Mouse (Mus musculus) embryonic facial prominence, embryonic 10.5 days (tissue): ENCODE measurements around the gene Ppp1r8. TPM values are rescaled to one million over a fixed set of nuclear protein-coding genes. Genes with fewer than 3 reads are reported as not detected.

Source experiments
- DNase-seq: peaks from one replicate; pipeline ENCODE4 v3.0.0-alpha.2; 2017; ENCODE audit warnings: low spot score
- H3K27ac ChIP-seq: fragments of 300-500 bp; sonication (generic); replicated peaks from 2 replicates; pipeline ENCODE4 v1.5.1; 2016; ENCODE audit warnings: mild to moderate bottlenecking
- H3K27me3 ChIP-seq: fragments of 300-500 bp; sonication (generic); replicated peaks from 2 replicates; pipeline ENCODE4 v1.6.1; 2016; ENCODE audit warnings: low read depth, mild to moderate bottlenecking; ENCODE audit not compliant: poor library complexity, severe bottlenecking
- H3K36me3 ChIP-seq: fragments of 300-500 bp; sonication (generic); replicated peaks from 2 replicates; pipeline ENCODE4 v1.6.1; 2016; ENCODE audit warnings: mild to moderate bottlenecking, moderate library complexity
- H3K4me1 ChIP-seq: fragments of 300-500 bp; sonication (generic); 2 replicates; pipeline ENCODE4 v1.6.1; 2016
- H3K4me3 ChIP-seq: fragments of 300-500 bp; sonication (generic); 2 replicates; pipeline ENCODE4 v1.5.1; 2016; ENCODE audit warnings: mild to moderate bottlenecking, moderate library complexity
- H3K9me3 ChIP-seq: fragments of 300-500 bp; sonication (generic); 2 replicates; pipeline ENCODE4 v1.6.1; 2016; ENCODE audit warnings: mild to moderate bottlenecking
- WGBS: fragments of 180-500 bp; shearing (Covaris S2); methylation state at CpG from one replicate; pipeline ENCODE4 v1.1.7; 2016; 5-methylcytosine and 5-hydroxymethylcytosine counted together
- polyA plus RNA-seq: library from polyadenylated mRNA; unstranded; fragments of >200 nt; fragmentation: Nextera tagmentation; extraction: Ambion mirVana; gene quantifications from 2 replicates; pipeline ENCODE4 v1.2.1, GENCODE M21; 2016

Gene Ppp1r8
- polyA plus RNA-seq: 80.3 and 81.8 TPM in 2 replicates

DNA sequence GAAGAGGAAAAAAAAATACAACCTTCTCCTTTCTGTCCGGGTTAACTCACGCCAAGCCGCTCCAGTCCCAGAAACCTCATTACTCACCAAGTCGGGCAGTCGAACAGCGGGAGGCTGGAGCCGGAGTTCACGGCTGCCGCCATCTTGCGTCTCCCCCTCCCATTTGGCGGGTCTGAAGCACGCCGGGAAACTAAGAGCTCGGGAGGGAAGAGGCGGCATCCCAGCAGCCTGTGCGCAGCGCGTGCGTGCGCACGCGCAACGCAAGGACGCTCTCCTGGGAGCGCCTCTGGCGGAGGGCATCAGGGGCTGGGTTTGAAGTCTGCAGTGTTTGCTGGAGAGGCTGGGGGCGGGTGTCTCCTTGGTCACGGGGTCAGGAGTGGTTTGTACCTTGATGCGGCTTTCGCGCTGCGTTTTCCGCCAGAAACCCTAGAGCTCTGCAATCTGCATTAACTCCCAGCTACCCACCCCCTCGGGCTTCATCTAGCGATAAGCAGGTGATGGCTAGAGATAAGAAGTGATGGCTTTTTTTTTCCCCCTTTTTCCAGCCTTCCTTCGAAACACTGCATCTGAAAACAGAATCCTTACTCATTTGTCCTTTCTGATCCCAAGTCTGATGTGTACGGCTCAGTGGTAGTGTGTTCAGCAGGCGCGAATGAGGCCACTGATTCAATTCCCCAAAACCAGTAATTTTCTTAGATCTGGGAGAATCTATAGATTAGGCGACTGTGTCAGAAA is at the start of gene Ppp1r8:
Gene Ppp1r8, minus strand, starts transcription at position 200 of the 735 bp plus-strand sequence.
- Histone ChIP-seq H3K27ac (peak within 1 kb of the TSS; percentile 93), H3K27me3 (no peaks in the 10 kb centered on the region), H3K36me3 (peaks cover 37% of the 10 kb centered on the region), H3K4me1 (peaks cover 19% of the 10 kb centered on the region), H3K9me3 (no peaks in the 10 kb centered on the region), H3K4me3 (peak within 1 kb of the TSS; percentile 91)
- WGBS: under 1% methylated on average over 40 of the region's 40 CpGs
- peak; percentile 95 for DNase-seq

DNA sequence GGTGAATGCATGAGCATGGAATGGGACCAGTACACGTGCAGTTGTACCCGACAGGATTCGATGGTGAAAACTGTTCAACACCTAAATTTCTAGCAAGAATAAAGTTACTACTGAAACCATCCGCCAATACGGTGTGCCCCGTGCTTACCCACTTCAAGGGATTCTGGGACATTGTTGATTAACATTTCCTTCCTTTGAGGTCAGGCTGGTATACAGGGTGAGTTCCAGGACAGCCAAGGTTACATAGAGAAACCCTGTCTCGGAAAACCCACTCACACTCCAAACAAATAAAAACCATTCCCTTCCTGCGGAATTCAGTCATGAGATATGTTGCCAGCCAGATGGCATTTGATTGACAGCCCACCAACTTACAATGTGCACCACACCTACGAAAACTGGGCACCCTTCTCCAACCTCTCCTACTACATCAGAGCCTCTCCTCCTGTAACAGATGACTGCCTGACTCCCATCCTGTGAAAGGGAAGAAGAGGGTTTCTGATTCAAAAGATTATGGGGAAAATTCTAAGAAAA is 41.9 kb upstream of the Ppp1r8 start:
- Histone ChIP-seq H3K4me3 (peak overlapping the region; percentile 82), H3K4me1 (peaks cover 28% of the 10 kb centered on the region), H3K9me3 (no peaks in the 10 kb centered on the region), H3K27ac (peak overlapping the region; percentile 92), H3K27me3 (no peaks in the 10 kb centered on the region), H3K36me3 (peaks cover 14% of the 10 kb centered on the region)
- peak; percentile 11 for DNase-seq
- 16% methylated on average over 9 of the region's 9 CpGs for WGBS

GRCm38 (mm10) chr4:132884064-132884843 is 41.3 kb upstream of the Ppp1r8 start, which contains the start of gene Stx12:
TSS of gene Stx12 (minus strand) at chr4:132884509.
- peak within 1 kb of the TSS; percentile 92 for H3K27ac ChIP-seq
- no peaks in the 10 kb centered on the region for H3K9me3 ChIP-seq
- peaks cover 28% of the 10 kb centered on the region for H3K4me1 ChIP-seq
- H3K4me3 ChIP-seq: peak within 1 kb of the TSS; percentile 82
- WGBS: under 1% methylated on average over 72 of the region's 72 CpGs
- DNase-seq: peak; percentile 95
- H3K36me3 ChIP-seq: peaks cover 20% of the 10 kb centered on the region
- no peaks in the 10 kb centered on the region for H3K27me3 ChIP-seq

GRCm38 (mm10) chr4:132883561-132884063 is 40.6 kb upstream of the Ppp1r8 start:
- DNase-seq: no peak
- H3K27ac ChIP-seq: peak overlapping the region; percentile 92
- H3K4me3 ChIP-seq: peak overlapping the region; percentile 82
- WGBS: 4% methylated on average over 21 of the region's 21 CpGs
- no peaks in the 10 kb centered on the region for H3K27me3 ChIP-seq
- H3K36me3 ChIP-seq: peaks cover 20% of the 10 kb centered on the region
- peaks cover 28% of the 10 kb centered on the region for H3K4me1 ChIP-seq
- no peaks in the 10 kb centered on the region for H3K9me3 ChIP-seq

GRCm38 (mm10) chr4:132874363-132875097 is 31.6 kb upstream of the Ppp1r8 start:
- 93% methylated on average over 7 of the region's 7 CpGs for WGBS
- no peaks in the 10 kb centered on the region for H3K27me3 ChIP-seq
- no peaks in the 10 kb centered on the region for H3K9me3 ChIP-seq
- peaks cover 39% of the 10 kb centered on the region for H3K36me3 ChIP-seq
- no peak for DNase-seq
- no peak overlapping the region for H3K27ac ChIP-seq
- no peaks in the 10 kb centered on the region for H3K4me1 ChIP-seq
- no peak overlapping the region for H3K4me3 ChIP-seq

DNA sequence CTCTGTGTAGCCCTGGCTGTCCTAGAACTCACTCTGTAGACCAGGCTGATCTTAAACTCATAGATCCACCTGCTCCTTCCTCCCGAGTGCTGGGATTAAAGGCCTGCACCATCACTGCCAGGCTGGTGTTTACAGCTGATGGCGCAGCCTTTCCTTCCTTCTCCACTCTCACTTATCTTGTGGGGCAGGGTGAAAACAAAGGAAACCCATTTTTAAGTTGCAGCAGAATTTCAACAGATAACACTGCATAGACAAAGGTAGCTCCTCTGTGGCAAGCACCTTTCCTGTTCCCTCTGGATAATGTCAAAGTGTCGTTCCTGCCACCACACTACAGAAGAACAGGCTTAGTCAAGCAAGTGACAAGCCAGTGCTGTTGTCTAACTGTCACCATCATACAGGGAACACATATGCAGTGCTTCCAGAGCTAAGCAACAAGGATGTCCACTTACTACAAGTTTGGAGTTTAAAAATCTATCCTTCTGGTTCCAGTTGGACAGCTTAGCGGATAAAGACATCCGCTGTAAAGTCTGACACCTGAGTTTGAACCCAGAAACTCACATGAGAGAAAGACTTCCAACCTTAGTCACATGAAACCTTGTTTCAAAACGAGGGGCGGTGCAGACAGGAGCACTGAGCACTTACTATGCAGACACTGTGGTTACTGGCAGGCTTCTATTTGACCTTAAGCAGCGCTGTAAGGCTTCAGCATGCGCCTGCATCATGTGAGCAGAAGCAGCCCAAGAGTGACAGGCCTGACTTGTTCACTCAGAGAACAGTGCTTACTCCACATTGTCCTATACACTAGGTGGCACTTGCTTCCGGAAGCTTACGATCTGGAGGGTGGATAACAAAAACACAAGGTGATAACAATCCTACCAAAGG is 30.8 kb upstream of the Ppp1r8 start:
- peaks cover 44% of the 10 kb centered on the region for H3K36me3 ChIP-seq
- H3K4me3 ChIP-seq: no peak overlapping the region
- DNase-seq: no peak
- no peaks in the 10 kb centered on the region for H3K9me3 ChIP-seq
- no peaks in the 10 kb centered on the region for H3K27me3 ChIP-seq
- no peak overlapping the region for H3K27ac ChIP-seq
- no peaks in the 10 kb centered on the region for H3K4me1 ChIP-seq
- WGBS: 90% methylated on average over 11 of the region's 11 CpGs

DNA sequence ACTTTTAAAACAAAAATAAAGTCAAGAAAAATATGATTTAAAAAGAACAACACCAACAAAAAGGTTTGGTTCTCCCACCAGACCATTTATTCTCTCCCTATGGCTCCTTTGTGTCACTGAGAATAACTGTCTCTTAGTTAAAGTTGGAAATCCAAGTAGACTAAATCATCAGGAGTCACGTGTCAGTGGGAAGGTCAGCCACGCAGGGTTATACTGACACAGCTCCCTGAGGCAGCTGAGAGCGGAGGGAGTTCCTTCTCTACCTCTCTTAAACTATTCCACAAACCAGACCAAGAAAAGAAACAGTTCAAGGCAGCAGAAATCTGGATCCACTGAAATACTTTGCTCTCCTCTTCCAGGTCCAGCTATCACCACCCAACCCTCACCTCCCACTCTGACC is 28.1 kb upstream of the Ppp1r8 start:
- DNase-seq: no peak
- peaks cover 61% of the 10 kb centered on the region for H3K36me3 ChIP-seq
- no peaks in the 10 kb centered on the region for H3K27me3 ChIP-seq
- no peaks in the 10 kb centered on the region for H3K4me1 ChIP-seq
- no peak overlapping the region for H3K4me3 ChIP-seq
- H3K27ac ChIP-seq: no peak overlapping the region
- no peaks in the 10 kb centered on the region for H3K9me3 ChIP-seq
- WGBS: 95% methylated on average over 3 of the region's 3 CpGs

DNA sequence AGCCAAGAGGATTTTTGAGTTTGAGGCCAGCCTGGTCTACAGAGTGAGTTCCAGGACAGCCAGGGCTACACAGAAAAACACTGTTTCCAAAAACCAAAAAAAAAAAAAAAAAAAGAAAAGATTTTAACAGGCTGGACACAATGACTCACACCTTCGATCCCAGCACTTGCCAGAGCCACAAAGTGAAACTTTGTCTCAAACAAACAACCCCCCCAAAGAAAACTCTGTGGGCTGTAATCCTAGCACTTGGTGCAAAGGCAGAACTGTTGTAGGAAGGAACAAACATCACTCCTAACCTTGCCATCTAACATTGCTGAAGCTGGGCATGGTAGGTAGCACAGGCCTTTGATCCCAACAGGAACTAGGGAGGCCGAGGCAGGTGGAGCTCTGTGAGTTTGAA is 21.9 kb upstream of the Ppp1r8 start:
- WGBS: 95% methylated on average over 2 of the region's 2 CpGs
- DNase-seq: no peak
- Histone ChIP-seq H3K27me3 (no peaks in the 10 kb centered on the region), H3K36me3 (peaks cover 90% of the 10 kb centered on the region), H3K4me1 (no peaks in the 10 kb centered on the region), H3K4me3 (no peak overlapping the region), H3K27ac (no peak overlapping the region), H3K9me3 (no peaks in the 10 kb centered on the region)

DNA sequence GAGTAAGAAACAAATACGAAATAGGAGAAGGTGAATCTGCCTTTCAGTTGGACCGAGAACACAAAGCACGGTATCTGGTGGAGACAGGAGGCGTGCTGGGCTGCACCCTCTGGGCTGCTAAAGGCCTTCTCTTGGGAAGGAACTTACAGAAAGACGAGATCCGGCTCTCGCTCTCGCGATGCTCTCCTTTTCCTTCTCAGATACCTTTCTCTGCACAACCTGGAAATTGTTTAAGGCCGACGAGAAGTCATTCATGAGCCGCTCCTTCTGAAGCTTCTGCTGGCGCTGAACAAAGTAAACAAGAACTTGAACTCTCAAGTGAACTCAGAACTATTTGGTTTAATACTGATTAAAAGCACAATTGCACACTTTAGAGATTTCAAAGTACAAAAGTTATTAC is 20.0 kb upstream of the Ppp1r8 start:
- no peak overlapping the region for H3K4me3 ChIP-seq
- H3K4me1 ChIP-seq: no peaks in the 10 kb centered on the region
- WGBS: 92% methylated on average over 13 of the region's 13 CpGs
- H3K27ac ChIP-seq: no peak overlapping the region
- H3K27me3 ChIP-seq: no peaks in the 10 kb centered on the region
- H3K9me3 ChIP-seq: no peaks in the 10 kb centered on the region
- peaks cover 90% of the 10 kb centered on the region for H3K36me3 ChIP-seq
- no peak for DNase-seq

- Histone ChIP-seq H3K4me3 (no peak overlapping the region), H3K27me3 (no peaks in the 10 kb centered on the region), H3K4me1 (no peaks in the 10 kb centered on the region), H3K9me3 (no peaks in the 10 kb centered on the region), H3K36me3 (peaks cover 90% of the 10 kb centered on the region), H3K27ac (no peak overlapping the region)
- 88% methylated on average over 1 of the region's 1 CpGs for WGBS
- no peak for DNase-seq
Observed at GRCm38 (mm10) chr4:132860880-132861279, 17.9 kb upstream of the Ppp1r8 start.

DNA sequence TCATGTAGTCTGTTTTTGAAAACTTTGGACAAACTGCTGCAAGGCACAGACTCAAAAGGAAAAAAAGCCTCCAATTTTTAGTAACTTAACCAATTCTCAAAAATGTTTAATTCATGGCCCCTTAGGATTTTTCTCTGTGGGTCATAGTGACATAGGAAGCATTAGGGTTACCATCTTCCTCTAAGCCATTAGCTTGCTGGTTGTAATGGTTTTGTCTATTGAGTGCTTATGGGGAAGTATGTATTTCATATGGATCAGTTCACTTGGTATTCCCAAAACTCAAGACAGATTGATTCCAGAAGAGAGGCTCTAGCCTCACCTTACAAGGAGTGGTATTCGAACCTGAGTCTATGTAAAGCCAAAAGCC is 719 bp upstream of the Ppp1r8 start:
- 66% methylated on average over 1 of the region's 1 CpGs for WGBS
- peaks cover 19% of the 10 kb centered on the region for H3K4me1 ChIP-seq
- no peak for DNase-seq
- H3K9me3 ChIP-seq: no peaks in the 10 kb centered on the region
- H3K36me3 ChIP-seq: peaks cover 33% of the 10 kb centered on the region
- peak overlapping the region; percentile 93 for H3K27ac ChIP-seq
- no peaks in the 10 kb centered on the region for H3K27me3 ChIP-seq
- peak overlapping the region; percentile 91 for H3K4me3 ChIP-seq
